Mouse (Mus musculus) thymus, adult 2 months (tissue): ENCODE results near the gene Fam243.

ENCODE experiments used
- CTCF ChIP-seq: fragments of 200-500 bp; IDR thresholded peaks from 2 replicates; pipeline ENCODE4 v1.5.1; 2012; ENCODE audit warnings: mild to moderate bottlenecking, control low read depth, low read length, moderate library complexity, borderline replicate concordance; ENCODE audit not compliant: control insufficient read depth, poor library complexity, insufficient read depth; ENCODE audit errors: extremely low read depth
- POLR2A ChIP-seq: fragments of 200-500 bp; IDR thresholded peaks from 2 replicates; pipeline ENCODE4 v1.6.1; 2012; ENCODE audit warnings: mild to moderate bottlenecking, low read length, control low read depth, moderate library complexity; ENCODE audit not compliant: control insufficient read depth, poor library complexity, insufficient read depth; ENCODE audit errors: extremely low read depth

DNA sequence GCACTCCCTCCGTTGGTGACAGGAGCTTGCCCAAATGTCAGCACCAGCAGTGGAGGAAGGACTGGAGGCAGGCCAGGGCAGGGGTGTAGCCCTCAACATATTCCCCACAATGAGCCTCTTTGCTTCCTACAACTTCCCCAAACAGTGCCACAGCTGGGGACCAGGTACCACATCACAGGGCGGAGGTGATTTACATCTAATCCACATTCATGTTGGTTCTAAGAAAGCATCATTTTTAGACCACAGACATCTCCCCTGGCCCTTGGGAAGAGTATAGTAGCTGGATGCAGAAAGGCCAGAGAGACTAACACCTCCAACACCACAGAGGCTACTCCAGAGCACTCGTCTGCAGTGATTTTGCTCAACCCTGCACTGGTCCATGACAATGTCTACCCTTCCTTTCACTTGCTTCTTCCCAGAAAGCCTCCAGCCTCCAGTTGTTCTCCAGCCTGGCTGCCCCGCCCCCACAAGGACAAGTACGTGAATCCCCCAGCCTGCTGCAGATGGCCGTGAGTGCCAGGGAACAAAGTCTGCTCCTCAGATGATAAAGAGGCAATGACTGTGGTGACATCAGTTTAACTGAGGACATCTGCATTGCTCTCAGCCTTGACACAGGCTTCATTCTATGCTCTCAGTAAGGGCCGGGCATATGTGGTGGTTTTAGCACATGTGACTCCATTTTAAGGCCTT, 5.0 kb downstream of the Fam243 start:
- TF ChIP-seq CTCF, result no peak
- TF ChIP-seq POLR2A, result no peak
